Mouse (Mus musculus): ENCODE measurements around the gene Rfx5.

DNA sequence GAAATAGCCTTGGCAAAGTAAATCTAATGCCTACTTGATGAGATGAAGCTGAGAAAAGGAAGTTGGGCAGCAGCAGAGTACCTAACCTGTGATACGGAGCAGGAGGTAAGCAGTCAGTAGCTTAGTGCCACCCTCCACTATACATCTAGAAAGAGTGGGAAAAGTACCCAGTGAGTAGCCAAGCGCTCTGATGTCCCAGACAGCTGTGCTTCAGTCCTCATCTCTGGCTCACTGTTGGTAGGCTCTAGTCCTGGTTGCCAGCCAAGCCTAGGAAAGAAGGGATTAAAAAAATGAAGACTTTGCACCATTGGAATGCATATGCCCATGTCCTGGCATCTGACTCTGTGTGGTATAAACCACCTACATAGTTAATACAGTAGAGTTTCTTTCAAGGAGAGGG, 31.6 kb downstream of the Rfx5 start:
- TF ChIP-seq GATA1 (IDR thresholded peaks at IDR 0.05; ENCODE audit: low read length) (no peak), TAL1 (IDR thresholded peaks at IDR 0.05; ENCODE audit: low read length) (no peak)

All from erythroblast, embryonic 14.5 days (primary cell).